Mouse (Mus musculus): Measurements from ENCODE around the gene Dchs2.
A peak's percentile ranks its signal among the peaks of the same experiment; 100 is the strongest.
"Not testable (repeated sequence)": the region's sequence is repeated elsewhere in the genome, so short reads cannot be mapped to it uniquely, and the experiment has no call there.

Gene Dchs2

DNA sequence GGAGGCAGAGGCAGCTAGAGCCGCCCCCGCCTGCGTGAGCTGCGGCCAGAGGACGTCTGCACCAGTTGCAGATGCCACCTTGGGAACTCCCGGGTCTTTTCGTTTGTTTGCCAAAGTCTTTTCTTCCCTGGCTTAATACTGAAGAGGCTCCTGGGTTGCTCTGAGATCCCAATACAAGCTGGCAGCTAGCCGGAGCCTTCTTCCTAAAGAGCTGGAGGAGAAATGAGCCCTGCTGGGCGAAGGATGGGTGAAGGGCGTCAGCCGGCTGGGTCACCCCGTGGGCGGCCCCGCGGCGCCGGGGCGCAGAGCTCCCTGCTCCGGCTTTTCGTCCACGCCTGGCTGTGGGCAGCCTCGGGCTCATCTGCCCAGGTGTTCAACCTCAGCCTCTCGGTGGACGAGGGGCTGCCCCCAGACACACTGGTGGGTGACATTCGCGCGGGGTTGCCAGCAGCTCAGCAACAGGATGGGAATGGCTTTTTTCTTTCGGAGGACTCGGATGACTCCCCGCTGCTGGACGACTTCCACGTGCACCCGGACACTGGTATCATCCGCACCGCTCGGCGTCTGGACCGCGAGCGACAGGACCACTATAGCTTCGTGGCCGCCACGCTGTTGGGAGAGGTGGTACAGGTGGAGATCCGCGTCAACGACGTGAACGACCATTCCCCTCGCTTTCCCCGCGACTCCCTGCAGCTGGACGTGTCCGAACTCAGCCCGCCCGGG is at the start of gene Dchs2:
TSS of gene Dchs2 (plus strand) at position 223 of the 723 bp plus-strand sequence.
- DNase-seq (ENCODE audit: low spot score) = peak; percentile 52

DNA sequence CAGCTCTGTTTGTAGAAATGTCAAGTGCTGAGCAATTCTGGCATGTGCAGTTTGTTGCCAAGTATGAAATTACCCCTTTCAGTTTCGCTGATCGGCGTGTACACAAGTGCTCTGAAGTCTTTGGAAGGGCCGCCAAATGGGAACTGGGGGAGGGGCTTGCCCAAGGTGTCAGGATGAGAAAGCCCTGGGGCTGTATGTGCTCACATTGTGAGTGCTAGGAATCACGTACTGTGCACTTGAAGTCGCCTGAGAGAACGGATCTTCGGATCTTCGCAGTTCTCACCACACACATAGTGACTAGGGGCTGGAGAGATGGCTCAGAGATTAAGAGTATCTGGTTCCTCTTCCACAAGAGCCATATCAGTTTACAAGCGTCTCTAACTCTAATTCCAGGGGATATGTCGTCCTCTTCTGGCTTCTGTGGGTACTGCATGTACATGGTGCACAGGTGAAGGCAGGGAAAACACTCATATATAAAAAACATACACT is 47.1 kb upstream of the Dchs2 start:
- DNase-seq (ENCODE audit: low spot score) = peak; percentile 88

DNA sequence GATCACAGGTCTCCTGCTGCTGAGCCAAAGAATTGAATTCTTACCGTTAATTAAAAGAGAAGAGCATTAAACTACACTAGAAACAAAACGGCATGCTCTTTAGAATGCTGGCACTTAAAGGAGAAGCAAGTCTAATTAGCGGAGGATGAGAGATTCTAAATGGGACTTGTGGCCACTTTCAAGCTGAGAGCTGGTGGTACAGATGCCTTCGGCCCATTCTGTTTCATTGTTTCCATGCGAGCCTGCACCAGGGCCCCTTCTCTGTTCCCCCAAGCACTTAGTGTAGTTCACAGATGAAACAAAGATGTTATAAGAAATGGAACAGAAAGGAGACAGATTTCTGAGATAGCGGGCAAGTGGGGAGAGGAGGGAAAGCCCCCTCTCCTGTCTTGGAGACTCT is 30.2 kb upstream of the Dchs2 start:
- peak; percentile 22 for DNase-seq (ENCODE audit: low spot score)

DNA sequence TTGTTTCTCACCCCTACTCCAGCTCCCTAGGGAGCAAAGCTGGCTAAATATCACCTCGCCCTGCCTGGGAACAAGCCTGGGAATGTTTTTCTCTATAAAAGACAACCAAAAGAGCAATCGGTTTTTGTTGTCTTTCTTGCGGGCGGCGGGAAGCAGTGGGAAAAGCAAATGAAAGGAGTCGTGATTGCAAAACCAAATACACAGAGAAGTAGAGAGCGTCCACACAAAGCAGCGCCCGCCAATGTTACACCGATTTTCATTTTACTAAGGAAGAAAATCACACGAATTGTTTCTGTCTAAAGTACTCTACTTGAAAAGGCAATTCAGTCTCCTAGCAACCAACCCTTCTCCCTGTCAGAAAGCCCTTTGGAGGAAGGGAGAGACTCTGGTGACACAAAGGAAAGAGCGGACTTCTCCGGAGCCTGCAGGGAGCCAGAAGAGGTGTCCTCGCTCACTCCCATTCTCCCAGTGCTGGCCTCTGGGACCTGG is 29.2 kb upstream of the Dchs2 start:
- DNase-seq (ENCODE audit: low spot score) = peak; percentile 76

DNA sequence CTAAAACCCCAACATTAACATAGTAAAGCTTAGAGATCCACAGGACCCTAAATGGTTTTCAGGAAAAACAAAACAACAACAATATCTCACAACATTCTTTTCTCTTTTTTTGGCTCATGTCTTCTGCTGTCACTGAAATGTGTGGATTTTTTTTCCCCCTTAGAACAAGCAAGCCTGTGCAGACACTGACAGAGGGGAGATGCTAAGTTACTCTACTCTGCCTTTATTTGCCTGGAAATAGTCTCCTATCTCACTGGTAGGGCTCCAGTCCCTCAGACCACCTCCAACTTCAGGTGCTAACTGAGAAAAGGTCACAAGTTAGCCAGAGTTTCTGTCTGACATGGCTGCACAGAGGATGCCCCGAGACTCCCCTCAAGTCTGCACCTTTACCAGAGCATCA is 28.6 kb upstream of the Dchs2 start:
- peak; percentile 12 for DNase-seq (ENCODE audit: low spot score)

DNA sequence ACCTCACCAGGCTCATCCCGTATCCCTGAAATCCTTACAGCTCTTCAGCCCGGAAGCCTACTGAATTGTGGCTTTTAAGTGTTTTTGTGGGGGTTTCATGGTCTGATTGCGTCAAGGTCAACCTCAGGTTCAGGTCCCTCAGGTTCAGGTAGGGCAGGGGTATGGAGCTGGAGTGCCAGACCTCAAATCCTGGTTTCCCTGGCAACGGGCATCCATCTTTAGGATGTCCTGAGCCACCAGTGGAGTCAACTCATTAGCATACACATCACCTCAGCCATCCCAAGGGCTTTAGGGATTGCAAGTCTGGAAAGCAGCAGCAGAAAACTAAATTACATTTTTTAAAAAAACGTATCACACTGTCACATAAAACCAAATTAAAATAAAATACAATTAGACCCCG is 28.1 kb upstream of the Dchs2 start:
- no peak for DNase-seq (ENCODE audit: low spot score)

DNA sequence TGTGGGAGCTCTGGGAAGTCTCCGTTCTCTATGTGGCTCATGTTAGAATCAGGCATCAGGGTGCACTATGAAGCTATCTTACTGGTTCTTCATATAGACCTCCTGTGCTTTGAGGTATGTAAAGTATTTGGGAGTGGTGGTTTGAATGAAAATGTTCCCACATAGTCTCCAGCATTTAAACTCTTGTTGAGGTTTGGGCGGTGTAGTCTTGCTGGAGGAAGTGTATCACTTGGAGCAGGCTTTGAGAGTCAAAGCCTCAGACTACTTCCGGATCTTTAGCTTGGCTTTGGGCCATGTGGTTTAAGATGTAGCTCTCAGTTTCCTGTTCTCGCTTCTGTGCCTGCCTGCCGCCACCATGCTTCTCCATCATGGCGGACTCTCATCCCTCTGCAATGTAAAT is 25.5 kb upstream of the Dchs2 start:
- DNase-seq (ENCODE audit: low spot score) = no peak

DNA sequence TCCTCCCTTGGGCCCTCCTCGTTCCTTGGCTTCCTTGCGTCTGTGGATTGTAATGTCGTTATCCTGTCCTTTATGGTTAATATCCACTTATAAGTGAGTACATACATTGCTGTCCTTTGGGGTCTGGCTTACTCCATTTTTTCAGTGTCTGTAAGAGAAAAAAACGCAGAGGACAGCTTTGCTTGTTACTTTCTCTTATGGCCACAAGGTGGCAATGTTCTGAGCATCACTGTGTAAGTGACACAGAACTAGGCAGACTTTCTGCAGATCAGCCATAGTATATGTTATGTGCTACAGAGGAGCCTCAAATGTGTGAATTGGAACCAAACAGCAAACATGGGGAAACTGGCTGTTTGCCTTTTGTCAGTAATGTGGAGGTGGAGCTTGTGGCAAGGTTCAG is 17.6 kb upstream of the Dchs2 start:
- peak; percentile 79 for DNase-seq (ENCODE audit: low spot score)

DNA sequence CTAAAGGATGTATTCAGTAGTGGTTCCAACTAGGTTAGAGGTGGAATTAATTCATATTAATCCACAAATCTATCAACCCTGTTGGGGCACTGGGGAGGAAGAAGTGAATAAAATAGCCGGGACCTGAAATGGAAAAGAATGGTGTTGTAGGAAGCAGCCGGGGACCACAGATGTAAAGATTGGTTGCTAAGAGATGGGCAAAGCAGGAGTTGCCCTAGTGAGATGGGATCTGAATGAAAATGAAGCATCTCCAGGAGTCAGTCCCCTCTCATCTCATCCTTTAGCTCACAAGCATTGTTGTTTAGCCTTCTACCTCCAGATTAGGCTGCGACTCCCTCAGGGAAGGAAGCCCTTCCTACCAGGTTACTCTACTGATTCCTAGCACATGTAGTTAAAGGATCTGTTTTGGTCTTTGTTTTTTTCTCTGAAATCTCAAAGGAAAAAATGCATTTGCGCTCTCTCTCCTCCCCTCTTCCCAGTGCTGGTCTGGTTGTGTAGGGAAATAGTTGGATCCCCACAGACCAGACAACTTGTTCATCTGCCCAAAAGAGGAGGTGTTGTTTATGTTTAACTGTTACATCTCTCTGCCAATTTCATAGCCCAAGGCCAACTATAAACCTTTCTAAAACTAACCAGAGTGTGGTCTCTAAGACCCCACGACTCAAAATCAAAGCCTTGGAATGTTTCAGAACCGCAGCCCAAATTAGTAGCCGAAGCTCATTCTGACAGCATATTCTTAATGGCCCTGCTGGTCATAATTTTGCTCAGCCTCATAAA is 16.1 kb upstream of the Dchs2 start:
- no peak for DNase-seq (ENCODE audit: low spot score)

DNA sequence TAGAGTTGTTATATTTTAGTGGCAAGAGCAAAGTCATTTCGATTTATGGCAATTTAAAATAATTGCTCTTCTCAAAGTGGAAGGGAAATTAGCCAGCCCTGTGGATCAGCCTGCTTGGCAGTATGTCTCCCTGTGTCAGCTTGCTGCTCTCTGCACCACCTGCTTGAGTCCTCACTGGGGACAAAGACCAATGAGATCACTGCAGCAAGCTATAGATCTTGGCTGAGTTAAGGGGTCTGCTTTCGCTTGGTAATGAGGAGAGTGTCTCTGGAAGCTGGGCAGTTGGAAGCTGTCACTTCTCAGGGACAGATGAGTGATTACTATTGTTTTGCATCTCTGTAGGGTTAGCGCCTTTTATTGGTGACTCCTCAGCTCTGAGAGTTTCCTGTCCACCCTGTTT is 14.9 kb upstream of the Dchs2 start:
- DNase-seq (ENCODE audit: low spot score) = peak; percentile 52

DNA sequence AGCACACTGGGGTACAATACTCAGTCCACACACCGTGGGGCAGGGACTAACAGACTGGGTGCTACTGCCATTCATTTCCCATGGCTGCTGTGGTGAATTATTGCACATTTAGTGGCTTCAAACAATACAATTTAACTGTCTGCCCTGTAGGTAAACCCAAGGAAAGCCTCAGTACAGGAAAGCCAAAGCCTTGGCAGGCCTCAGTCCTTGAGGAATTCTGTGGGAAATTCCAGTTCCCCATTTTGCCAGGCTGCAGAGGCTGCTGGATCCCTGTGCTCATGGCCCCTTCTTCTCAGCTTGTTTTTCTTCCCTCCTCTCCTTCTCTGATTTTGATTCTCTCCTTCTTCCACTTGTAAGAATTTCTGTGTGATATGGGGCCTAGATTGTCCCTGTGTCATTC is 12.8 kb upstream of the Dchs2 start:
- no peak for DNase-seq (ENCODE audit: low spot score)

DNA sequence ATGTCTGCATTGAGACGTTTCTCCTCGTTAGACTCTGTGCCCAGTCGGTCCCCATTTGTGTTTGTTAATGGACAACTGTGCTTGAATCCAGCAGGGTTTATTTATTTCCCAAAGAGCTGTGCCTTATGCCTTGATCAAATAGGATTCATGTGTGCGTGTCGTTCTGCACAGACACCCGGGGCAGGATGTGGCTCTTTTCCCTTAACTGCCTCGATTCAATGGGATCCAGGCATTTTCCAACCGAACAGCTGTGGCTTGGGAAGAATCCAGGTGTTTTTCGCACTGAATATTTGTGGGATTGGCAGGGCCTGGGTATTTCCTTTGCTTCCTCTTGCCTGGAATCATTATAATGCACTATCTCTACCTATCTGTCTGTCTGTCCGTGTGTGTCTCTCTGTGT is 10.2 kb upstream of the Dchs2 start:
- DNase-seq (ENCODE audit: low spot score) = no peak

DNA sequence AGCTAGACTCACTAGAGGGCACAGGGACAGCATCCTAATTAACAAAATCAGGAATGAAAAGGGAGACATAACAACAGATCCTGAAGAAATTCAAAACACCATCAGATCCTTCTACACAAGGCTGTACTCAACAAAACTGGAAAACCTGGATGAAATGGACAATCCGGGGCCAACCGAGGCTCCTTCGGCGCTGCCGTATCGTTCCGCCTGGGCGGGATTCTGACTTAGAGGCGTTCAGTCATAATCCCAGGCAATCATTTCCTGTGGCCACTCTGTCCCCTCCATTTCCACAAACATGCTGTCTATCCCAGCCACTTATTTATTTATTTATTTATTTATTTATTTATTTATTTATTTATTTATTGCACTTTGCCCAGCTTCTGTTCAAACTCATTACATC is 3.8 kb upstream of the Dchs2 start:
- DNase-seq (ENCODE audit: low spot score) = not testable (repeated sequence)

DNA sequence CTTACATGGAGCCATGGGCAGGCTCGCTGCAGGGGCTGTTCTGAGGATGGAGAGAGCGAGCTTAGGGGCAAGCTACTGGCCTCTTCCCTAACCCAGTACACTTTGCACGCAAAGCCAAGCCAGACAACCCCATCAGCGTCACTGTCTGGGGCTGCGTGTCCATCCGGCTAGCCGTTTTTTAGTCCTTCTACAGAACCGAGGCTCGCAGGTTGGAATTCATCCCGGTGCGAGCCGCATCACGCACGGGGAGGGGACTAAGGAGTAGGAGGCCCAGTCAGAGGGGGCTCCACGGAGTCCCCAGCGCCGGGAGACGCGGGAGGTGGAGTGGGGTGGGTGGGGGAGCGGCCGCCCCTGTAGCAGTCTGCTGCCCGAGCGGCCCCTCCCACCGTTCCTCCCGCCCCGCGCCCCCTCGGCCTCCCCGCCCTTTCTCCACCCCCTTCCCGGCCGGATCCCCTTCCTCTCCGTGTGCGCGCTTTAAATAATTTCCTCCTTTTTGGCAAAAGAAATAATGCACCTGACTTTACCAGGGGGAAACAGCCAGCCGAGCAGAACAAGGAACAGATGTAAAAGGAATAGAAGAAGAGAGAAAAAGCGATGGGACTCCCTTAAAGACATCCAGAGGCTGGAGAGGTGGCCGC is 541 bp upstream of the Dchs2 start:
- peak; percentile 49 for DNase-seq (ENCODE audit: low spot score)

DNA sequence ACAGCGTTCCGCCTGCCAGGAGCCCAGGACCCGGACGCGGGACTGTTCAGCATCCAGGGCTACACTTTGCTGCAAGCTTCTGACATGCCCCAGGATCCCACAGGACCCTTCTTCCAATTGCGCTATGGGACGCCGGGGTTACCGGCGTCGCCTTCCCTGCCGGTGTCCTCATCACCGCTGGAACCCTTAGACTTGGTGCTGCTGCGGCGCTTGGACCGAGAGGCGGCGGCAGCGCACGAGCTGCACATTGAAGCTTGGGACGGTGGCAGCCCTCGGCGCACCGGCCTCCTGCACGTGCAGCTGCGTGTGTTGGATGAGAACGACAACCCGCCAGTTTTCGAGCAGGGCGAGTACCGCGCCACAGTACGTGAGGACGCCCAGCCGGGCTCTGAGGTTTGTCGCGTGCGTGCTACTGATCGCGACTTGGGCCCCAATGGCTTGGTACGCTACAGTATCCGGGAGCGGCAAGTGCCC is 738 bp downstream of the Dchs2 start:
- peak; percentile 53 for DNase-seq (ENCODE audit: low spot score)

DNA sequence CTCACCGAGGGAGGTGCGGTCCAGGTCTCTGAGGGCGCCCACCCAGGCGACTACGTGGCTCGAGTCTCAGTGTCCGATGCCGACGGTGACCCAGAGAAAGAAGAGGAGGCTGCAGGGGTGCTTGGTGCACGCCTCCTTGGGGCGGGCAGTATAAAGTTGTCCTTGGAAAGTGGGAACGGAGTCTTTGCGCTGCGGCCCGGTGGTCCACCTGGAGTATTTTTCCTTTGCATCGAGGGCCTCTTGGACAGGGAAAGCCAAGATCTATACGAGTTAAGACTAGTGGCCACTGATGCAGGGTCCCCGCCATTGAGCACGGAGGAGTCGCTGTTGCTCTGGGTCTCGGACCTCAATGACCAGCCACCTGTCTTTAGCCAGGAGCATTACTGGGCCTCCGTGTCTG is 1.4 kb downstream of the Dchs2 start:
- DNase-seq (ENCODE audit: low spot score) = peak; percentile 22

DNA sequence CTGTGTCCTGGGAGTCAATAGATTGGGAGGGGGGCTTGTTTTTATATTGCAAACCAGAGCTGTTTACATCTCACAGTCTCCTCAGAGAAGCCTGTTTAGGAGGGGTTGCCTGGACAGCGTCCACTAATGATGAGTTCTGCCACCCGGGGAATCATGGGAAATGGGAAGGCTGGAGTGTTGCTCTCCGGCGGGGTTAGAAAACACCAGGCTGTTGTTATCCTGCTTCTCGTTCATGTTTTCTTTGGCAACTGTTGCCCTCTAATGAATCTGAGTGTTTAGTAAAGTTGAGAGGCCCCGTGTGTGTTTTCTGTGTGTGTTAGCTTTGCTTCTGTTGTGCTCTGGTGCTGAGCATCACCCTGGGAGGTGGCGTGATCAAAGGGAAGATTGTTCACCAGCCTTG is 8.7 kb downstream of the Dchs2 start:
- no peak for DNase-seq (ENCODE audit: low spot score)

DNA sequence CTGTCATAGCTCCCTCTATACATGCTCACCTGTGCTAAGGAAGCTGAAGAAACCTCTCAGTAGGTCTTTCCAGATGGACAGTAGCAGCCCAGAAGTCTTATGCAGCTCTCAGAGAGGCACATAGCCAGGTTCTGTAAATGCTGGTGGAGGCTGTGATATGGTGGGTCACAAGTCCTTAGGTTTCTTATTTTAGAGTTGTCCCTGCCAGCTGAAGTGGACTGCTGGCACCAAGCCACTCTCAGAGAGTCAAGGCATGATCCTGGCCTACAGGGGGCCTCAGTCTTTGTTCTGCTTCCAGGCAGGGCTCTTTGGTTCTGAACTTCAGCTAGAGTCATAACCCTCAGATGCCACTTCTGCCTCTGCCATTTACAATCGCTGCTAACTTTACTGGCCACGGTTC is 11.1 kb downstream of the Dchs2 start:
- DNase-seq (ENCODE audit: low spot score) = no peak

DNA sequence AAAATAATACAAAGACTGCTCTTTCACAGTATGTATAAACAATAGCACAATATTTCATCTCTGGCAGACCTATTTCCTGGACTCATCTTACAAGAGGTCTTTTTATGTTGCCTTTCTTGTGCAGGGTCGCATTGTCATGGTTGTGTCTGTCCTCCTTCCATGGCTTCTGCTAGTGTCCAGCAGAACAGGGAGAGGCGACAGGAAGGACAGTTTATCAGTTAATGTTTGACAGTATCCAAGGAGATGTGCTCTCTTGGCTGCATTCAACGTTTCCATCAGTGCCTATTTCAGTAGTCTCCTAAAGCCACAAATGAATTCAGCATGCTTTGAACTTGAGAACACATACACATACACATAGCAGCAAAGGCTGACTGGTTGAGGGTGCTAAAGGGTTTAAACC is 17.9 kb downstream of the Dchs2 start:
- no peak for DNase-seq (ENCODE audit: low spot score)

DNA sequence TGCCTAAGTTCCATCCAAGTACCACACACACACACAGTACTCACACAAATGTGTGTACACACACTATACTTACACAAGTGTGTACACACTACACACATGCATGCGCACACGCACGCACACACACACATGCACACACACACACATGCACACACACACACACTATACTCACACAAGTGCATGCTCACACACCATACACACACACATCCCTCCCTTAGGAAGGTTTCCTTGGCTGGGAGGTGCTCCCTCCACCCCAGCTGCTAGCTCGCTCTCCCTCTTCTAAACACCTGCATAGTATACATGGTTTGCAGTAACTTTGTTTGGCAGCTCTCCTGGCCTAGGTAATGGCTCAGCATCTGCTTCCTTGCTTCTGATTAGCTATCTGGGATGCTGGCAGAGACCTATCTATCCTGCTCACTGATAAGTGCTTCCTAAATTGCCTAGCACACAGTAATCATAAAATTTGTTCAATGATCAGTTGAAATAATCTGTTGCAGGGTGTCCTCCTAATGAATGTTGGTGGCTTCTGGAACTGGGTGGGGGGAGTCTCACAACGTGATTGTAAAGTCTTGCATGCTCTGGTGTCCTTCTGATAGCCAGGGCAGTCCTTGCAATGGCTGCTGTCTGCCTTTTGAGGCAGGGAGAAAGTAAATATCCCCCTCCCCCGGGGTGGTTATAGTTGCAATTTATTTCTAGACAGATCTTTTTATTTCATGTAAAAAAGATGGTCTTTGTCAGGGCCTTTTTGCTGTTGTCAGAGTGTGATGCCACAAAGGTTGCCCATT is 19.7 kb downstream of the Dchs2 start:
- no peak for DNase-seq (ENCODE audit: low spot score)

DNA sequence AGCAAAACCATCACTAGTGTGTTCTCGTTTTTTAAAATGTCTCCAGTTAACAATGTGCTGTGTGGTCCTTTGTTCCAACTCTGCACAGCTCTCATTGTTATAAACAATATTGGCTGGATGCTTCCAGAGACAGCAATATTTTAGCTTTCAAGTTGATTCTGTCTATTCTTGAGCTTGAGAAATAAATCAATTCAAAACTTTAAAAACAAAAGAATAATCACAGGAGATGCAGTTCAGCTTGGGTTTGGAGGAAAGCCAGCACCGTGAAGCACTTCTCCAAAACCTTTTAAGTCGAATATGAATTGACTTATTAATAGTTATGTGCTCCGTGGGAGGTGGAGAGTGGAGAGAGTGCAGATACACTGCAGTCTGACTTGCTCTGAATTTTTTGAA is 20.3 kb downstream of the Dchs2 start:
- no peak for DNase-seq (ENCODE audit: low spot score)

DNA sequence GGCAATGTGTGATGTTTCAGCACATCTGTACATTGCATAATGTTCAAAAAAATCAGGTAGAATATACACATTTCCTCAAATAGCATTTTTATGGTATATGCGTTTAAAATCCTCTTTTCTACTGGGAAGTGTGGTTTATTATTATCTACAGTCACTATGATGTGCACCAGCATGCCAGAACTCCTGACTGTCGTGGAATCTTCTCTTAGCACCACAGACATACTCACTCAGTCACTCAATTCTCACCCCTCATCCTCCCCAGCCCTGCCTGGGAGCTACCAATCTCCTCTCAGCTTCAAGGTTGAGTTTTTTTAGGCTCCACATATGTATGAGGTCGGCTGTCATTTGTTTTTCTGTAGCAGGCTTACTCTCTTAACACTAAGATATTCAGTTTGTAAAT is 20.8 kb downstream of the Dchs2 start:
- no peak for DNase-seq (ENCODE audit: low spot score)
